Mouse (Mus musculus) layer of hippocampus, postnatal 25 days (tissue): ENCODE data around the gene Drg1. TPM values are rescaled to one million over a fixed set of nuclear protein-coding genes. Genes with fewer than 3 reads are reported as not detected.

Experiments used
- DNase-seq, 2 experiments: peaks; one replicate each; pipeline ENCODE4 v3.0.0; 2022; ENCODE audit warnings: mixed read lengths in 2 of 2, low spot score in 1 of 2; ENCODE audit errors: extremely low spot score in 1 of 2
- total RNA-seq, 2 experiments: library from RNA; stranded (reverse); gene quantifications; 2 replicates each; pipeline ENCODE4 v1.2.3; 2021

The Drg1 gene
- total RNA-seq = 100 to 1,000 TPM in 1 of 2 experiments, 10 to 100 TPM in 1; 99.2 to 104 TPM

GRCm38 (mm10) chr11:3266079-3266685 is at the start of gene Drg1:
Drg1 (minus strand) TSS chr11:3266415.
- peak; percentile 86 to 90 for DNase-seq

DNA sequence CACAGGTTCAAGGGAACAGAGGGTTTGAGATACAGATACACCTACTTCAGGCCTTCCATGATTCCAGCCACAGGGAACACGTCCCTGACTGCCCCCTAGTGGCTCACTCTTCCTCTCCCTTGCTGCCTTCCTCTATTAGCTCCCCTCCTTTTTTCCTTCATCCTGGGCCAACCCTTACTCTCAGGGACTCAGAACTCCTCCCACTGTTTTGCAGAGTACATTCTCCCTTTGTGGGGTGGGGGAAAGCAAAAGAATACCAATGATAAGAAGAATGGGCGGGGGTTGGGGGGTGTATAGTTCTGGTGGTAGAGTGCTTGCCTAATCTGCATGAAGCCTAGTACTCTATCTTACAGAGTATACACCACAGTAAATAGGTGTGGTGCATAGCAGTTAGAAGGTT is 47.9 kb upstream of the Drg1 start:
- DNase-seq = peak in 1 of 2 experiments; percentile 72

DNA sequence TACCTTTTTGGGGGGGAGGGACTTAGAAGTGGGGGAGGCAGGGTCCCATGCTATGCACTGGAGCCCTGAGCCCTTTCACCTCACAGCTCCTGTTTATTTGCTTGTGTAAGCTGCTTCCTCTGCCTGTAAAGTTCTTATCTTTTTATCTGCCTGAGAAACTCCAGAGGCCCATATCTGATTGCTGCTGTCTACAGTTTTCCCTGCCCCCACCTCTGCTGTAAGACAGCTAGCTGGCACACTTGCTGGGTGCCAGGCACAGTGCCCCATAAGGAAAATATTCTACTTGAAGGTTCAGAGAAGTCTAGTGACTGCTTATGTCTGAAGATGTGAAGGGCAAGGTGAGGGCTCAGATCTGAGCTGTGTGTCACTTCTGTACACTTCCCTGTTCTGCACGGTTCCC is 47.1 kb upstream of the Drg1 start:
- DNase-seq = no peak

- no peak for DNase-seq
These were observed 45.6 kb upstream of the Drg1 start for GRCm38 (mm10) chr11:3311586-3312347.

- DNase-seq = no peak
These were observed 44.8 kb upstream of the Drg1 start for GRCm38 (mm10) chr11:3310789-3311585.

- DNase-seq = no peak
These were observed 43.7 kb upstream of the Drg1 start for GRCm38 (mm10) chr11:3309884-3310283.

- DNase-seq = no peak
These were observed 41.7 kb upstream of the Drg1 start for GRCm38 (mm10) chr11:3307875-3308274.

DNA sequence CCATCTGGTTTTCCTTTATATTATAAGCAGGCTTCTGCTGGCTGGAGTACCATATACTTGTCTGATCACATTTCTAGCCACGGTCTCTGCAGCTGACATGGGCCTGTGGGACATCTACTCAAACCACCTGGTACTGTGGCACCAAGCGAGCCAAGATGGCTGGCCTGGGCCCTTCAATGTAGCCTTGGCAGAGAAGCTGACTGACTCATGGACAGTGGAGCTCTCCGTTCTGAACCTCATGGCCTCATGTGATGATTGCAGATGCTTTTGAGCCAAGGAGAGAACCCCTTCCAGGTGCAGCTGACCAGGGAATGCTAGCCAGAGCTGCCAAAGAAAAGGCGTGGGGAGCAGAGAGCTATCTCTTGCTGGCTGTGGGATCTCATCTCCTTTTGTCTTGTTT is 39.6 kb upstream of the Drg1 start:
- no peak for DNase-seq

GRCm38 (mm10) chr11:3302792-3303191 is 36.6 kb upstream of the Drg1 start:
- no peak for DNase-seq

DNA sequence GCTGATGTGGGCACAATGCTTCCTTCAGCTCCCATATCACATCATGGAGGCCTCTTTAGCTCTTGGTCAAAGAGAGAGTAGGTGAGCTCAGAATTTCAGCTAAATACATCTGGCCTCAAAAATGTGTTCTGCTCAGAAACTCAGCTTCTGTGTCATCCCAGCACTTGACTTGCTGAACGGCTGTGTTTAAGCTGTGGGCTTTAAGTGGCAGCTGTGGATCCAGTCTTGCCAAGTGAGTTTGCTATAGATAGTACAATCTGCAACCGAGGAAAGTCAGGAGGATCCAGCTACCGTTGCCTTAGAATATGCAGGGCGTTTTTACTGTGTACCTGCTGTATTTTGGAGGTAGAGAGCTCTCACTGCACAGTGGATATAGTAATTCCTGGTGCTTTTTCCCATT is 36.2 kb upstream of the Drg1 start:
- no peak for DNase-seq

DNA sequence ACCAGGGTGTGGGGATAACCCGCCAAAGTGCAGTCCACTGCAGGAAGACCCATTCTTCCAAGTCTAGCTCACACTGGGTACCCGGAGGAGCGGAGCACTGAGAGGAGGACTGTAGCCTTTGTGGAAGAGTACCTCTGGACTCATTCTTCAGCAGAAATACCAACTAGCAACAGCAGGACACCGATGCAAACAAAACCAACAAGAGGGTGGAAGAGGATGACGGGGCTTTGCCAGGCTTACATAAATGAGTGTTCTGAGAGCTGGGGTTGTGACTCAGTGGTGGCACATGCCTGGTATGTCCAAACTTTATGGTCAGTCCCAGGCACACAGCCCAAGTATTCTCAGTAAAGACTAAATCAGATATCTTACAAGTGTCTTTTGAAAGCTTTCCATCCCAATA is 34.9 kb upstream of the Drg1 start:
- no peak for DNase-seq

DNA sequence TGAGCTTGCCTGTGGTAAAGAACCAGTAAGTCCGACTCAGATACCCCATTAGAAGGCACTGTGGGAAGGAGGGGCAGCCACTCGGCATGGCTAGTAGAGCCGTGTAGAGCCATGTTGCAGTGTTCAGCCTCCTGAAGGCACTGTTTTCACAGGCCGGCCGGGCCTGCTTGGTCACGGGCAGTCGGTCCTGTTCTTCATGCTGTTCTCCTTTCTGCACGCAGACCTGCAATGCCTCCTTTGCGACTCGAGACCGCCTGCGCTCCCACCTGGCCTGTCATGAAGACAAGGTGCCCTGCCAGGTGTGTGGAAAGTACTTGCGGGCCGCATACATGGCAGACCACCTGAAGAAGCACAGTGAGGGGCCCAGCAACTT is 32.6 kb upstream of the Drg1 start:
- DNase-seq = no peak

- DNase-seq = no peak
These were observed 31.9 kb upstream of the Drg1 start for GRCm38 (mm10) chr11:3297871-3298812.

GRCm38 (mm10) chr11:3296056-3296455 is 29.8 kb upstream of the Drg1 start:
- no peak for DNase-seq

DNA sequence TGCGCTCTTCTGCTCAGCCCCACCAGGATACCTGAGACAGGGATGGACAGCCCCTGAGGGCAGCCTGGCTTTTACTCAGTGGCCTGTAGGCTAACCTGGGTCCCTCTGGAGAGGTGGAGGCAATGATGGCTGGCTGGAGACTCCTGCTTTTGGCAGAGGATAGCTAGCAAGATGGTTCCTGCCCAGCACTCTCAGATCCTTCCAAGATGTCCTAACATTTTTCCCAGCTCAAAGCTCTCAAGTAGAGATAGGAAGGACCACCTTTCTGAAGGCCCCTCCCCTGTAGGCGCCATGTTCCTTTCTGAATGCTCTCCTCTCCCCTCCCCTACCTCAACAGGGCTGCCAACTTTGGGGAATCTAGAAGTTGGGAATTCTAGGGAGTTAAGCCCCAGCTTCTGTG is 28.4 kb upstream of the Drg1 start:
- no peak for DNase-seq

- no peak for DNase-seq
These were observed 27.1 kb upstream of the Drg1 start for GRCm38 (mm10) chr11:3293361-3293760.

DNA sequence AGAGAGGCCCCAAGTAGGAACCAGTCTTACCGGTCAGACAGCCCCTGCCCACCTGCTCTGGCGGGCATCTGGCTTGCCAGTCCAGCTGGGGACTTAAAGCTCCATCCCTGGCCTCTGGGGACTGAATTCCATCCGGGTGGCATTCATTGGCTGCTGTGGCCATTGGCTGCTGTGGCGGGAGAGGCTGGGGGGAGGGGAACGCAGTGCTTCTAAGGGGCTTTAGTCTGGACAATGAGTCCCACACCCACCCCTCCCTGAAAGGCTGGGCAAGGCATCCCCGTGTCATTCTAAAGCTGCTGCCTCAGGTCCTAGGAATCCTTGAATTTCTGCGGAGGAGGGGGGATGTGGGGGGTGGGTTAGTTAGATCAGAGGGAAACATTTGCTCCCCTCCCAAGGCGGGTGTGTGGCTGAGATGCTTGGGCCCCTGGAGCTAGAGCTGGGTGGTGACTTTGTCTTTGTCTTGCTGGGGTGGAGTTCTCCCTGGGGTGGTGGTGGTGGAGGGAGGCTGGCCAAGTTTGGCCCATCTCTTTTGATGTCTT is 26.6 kb upstream of the Drg1 start:
- DNase-seq = no peak

GRCm38 (mm10) chr11:3292062-3292421 is 25.8 kb upstream of the Drg1 start:
- peak in 1 of 2 experiments; percentile 34 for DNase-seq

DNA sequence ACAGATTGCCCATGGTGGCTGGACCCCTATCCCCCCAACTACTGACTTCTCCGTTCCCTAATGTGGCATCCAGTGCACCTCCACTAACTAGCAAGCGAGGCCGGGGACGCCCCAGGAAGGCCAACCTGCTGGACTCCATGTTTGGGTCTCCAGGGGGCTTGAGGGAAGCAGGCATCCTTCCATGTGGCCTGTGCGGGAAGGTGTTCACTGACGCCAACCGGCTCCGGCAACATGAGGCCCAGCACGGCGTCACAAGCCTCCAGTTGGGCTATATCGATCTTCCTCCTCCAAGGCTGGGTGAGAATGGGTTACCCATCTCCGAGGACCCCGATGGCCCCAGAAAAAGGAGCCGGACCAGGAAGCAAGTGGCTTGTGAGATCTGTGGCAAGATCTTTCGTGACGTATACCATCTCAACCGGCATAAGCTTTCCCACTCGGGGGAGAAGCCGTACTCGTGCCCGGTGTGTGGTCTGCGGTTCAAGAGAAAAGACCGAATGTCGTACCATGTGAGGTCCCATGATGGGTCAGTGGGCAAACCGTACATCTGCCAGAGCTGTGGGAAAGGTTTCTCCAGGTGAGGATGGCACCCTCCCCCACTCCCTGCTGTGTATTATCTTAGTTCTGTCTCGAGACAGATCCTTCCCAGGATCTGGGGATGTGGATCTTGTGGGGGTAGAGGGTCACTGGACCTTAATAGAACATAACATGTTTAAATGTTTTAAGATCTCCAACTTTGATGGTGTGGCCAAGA is 25.3 kb upstream of the Drg1 start:
- DNase-seq = peak in 1 of 2 experiments; percentile 19
